8 mouse cellular contexts compared by ENCODE assay signal in genomic region chr5:32747650-32748375, GRCm38 (mm10). TPM values are rescaled to one million over a fixed set of nuclear protein-coding genes. Genes with fewer than 3 reads are reported as not detected.
DNase-seq lines count a peak whose midpoint lies in the region; ATAC-seq lines count a peak whose summit lies in the region.

No protein-coding gene starts in this region.

- 65% methylated on average over 6 of the region's 6 CpGs for WGBS in kidney, embryonic 15.5 days

- H3K4me2 ChIP-seq in kidney, embryonic 15.5 days, result no peak overlapping the region

- H3K36me3 ChIP-seq in kidney, embryonic 15.5 days, result no peaks in the 10 kb centered on the region; the same call in 1 of the 2 replicates

- H3K4me1 ChIP-seq in kidney, embryonic 15.5 days, result peaks cover 32% of the 10 kb centered on the region

- H3K27me3 ChIP-seq in kidney, embryonic 15.5 days, result no peaks in the 10 kb centered on the region

- peak; percentile 57 for DNase-seq in kidney, adult 18-20 months
- DNase-seq in T-cell, adult 2 months (ENCODE audit: low spot score), result peak; percentile 44
- DNase-seq in heart, adult 18-20 months, result peak; percentile 70 to 75
- peak; percentile 44 to 68 for DNase-seq in kidney, postnatal 36 days
- peak; percentile 76 for DNase-seq in lung, postnatal 10 days
- DNase-seq in right cerebral cortex, postnatal 25 days, result peak; percentile 58

- no peak for ATAC-seq in kidney, embryonic 15.5 days (replicated peaks; ENCODE audit: low FRiP score)
- peak; percentile 62; the same call in 1 of the 2 replicates for ATAC-seq in common myeloid progenitor, adult 5-6 weeks (replicated peaks; ENCODE audit: low read depth, poor library complexity, severe bottlenecking)

- H3K27ac ChIP-seq in kidney, embryonic 15.5 days, result no peak overlapping the region

- H3K4me3 ChIP-seq in kidney, embryonic 15.5 days (replicated peaks), result no peak overlapping the region

- no peaks in the 10 kb centered on the region for H3K9me3 ChIP-seq in kidney, embryonic 15.5 days (replicated peaks)

- H3K9ac ChIP-seq in kidney, embryonic 15.5 days, result no peak overlapping the region

RNA-seq across cellular contexts. Expression of gene Pisd, which starts 37.6 kb away (rescaled TPM):
- 76.0 and 82.6 TPM in 2 replicates for polyA plus RNA-seq in kidney, embryonic 15.5 days (2015; fragmentation: Nextera tagmentation; extraction: Ambion mirVana)
- total RNA-seq in common myeloid progenitor, adult 5-6 weeks (2017), result 26.5 and 31.6 TPM in 2 replicates
- total RNA-seq in heart, adult 18-20 months (2021), result 10 to 100 TPM; 32.0 to 33.0 TPM
